Mouse (Mus musculus): ENCODE data around the gene Exoc3. TPM values are rescaled to one million over a fixed set of nuclear protein-coding genes. Genes with fewer than 3 reads are reported as not detected.
A peak's percentile ranks its signal among the peaks of the same experiment; 100 is the strongest.

The Exoc3 gene
- polyA plus RNA-seq, 1 experiment from 2014 or later: 41.8 TPM

DNA sequence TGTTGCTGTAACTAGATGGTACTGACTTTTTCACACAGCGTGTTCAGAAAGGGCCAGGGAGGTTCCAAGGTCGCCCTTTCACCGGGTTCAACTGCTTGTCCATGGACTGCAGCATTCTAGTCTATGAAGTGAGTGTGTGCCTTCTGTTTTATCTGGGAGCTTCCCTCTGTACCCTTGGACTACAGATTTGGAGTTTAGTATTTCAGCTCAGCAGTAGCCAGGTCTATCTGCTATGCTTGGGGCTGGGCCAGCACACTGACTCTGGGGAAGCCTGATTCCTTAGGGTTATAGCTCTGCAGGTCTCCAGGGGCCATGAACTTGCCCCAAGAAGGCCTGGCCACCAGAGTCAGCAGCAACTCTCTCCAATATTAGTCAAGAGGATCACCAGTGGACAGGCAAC is 85.9 kb downstream of the Exoc3 start:
- Histone ChIP-seq H3K36me3 (ENCODE audit: control insufficient read depth, insufficient read depth) (no peaks in the 10 kb centered on the region), H3K9ac (ENCODE audit: low read depth, low read length) (0 out of 2 replicates have a peak overlapping the region, but pooled peaks have one; percentile 7), H3K27ac (ENCODE audit: low read depth, low read length) (no peak overlapping the region; the same call in 1 of the 2 replicates), H3K4me1 (replicated peaks; ENCODE audit: control insufficient read depth, insufficient read depth, low read length) (peaks cover 3% of the 10 kb centered on the region; the same call in 1 of the 2 replicates), H3K4me2 (replicated peaks; ENCODE audit: low read depth) (peak overlapping the region; percentile 67), H3K27me3 (replicated peaks; ENCODE audit: control insufficient read depth, insufficient read depth, low read length) (peaks cover 8% of the 10 kb centered on the region), H3K9me3 (ENCODE audit: control insufficient read depth) (no peaks in the 10 kb centered on the region), H3K4me3 (ENCODE audit: low read depth, low read length) (peak overlapping the region; percentile 46)
- TF ChIP-seq CTCF (IDR thresholded peaks at IDR 0.05; ENCODE audit: low read depth): no peak
- no peak for ATAC-seq
- WGBS: 61% methylated on average over 3 of the region's 3 CpGs

DNA sequence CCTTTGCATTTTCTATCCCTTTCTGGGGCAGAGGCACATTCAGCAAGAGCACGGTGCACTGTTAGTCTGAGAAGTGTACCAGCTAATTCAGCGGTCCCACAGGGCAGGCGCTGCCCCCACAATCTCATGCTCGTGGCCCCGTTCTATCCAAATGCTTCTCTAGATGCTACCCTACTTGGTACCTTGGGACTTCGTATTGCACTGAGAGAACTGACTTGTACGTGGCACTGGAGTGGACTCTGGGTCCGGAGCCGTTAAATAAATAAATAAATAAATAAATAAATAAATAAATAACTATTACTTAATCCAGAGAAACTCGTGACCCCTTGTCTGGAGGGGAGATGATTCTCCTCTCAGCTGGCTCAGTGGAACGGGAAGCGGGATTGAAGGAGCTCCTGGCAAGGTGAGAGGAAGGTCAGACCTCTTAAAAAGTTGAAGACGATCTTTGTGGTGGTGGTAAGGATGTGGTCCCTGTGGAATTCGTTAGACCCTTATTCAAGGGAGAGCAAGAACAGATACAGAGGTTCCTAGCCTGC is 86.7 kb downstream of the Exoc3 start:
- H3K9ac ChIP-seq (ENCODE audit: low read depth, low read length): peak overlapping the region; percentile 35
- H3K4me3 ChIP-seq (ENCODE audit: low read depth, low read length): peak overlapping the region; percentile 46
- H3K4me2 ChIP-seq (replicated peaks; ENCODE audit: low read depth): peak overlapping the region; percentile 67
- no peak for ATAC-seq
- H3K27me3 ChIP-seq (replicated peaks; ENCODE audit: control insufficient read depth, insufficient read depth, low read length): peaks cover 8% of the 10 kb centered on the region
- peak overlapping the region; percentile 70; the same call in 1 of the 2 replicates for H3K27ac ChIP-seq (ENCODE audit: low read depth, low read length)
- no peak for TF ChIP-seq CTCF (IDR thresholded peaks at IDR 0.05; ENCODE audit: low read depth)
- H3K4me1 ChIP-seq (replicated peaks; ENCODE audit: control insufficient read depth, insufficient read depth, low read length): no peaks in the 10 kb centered on the region
- WGBS: 44% methylated on average over 14 of the region's 14 CpGs
- no peaks in the 10 kb centered on the region for H3K36me3 ChIP-seq (ENCODE audit: control insufficient read depth, insufficient read depth)
- H3K9me3 ChIP-seq (ENCODE audit: control insufficient read depth): no peaks in the 10 kb centered on the region

DNA sequence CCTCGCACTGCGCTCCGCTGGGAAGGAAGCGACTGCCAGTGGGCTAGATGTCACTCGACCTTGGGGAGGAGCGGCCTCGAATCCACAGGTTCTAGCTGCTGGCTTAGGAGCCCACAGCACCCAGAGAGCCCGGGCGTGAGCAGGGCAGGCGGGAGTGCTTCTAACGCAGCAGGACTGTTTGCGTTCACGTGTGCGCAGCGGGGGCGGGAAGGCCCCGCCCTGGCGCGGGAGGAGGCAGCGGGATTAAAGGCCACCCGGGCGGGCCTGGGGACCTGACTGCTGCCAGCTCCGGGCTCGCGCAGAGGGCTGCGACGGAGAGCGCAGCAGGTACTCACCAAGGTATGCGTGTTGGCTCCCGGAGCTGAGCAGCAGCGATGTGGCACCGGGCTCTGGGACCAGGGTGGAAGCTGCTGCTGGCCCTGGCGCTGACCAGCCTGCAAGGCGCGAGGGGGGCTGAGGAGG is 87.4 kb downstream of the Exoc3 start, which contains the start of gene Slc9a3:
Gene Slc9a3, plus strand, starts transcription at position 317 of the 462 bp plus-strand sequence.
- under 1% methylated on average over 35 of the region's 35 CpGs for WGBS
- peak; percentile 74 for ATAC-seq
- no peaks in the 10 kb centered on the region for H3K36me3 ChIP-seq (ENCODE audit: control insufficient read depth, insufficient read depth)
- peak within 1 kb of the TSS; percentile 67 for H3K4me2 ChIP-seq (replicated peaks; ENCODE audit: low read depth)
- no peaks in the 10 kb centered on the region for H3K9me3 ChIP-seq (ENCODE audit: control insufficient read depth)
- H3K9ac ChIP-seq (ENCODE audit: low read depth, low read length): peak within 1 kb of the TSS; percentile 35
- H3K27me3 ChIP-seq (replicated peaks; ENCODE audit: control insufficient read depth, insufficient read depth, low read length): peaks cover 8% of the 10 kb centered on the region
- H3K4me3 ChIP-seq (ENCODE audit: low read depth, low read length): peak within 1 kb of the TSS; percentile 46
- no peaks in the 10 kb centered on the region for H3K4me1 ChIP-seq (replicated peaks; ENCODE audit: control insufficient read depth, insufficient read depth, low read length)
- H3K27ac ChIP-seq (ENCODE audit: low read depth, low read length): peak within 1 kb of the TSS; percentile 70
- TF ChIP-seq CTCF (IDR thresholded peaks at IDR 0.05; ENCODE audit: low read depth): no peak

Other genes starting within 250 kb of the Exoc3 start
- not detected in 2 replicates for gene Zdhhc11, start 244.9 kb downstream of the Exoc3 start, polyA plus RNA-seq (2015; fragmentation: Nextera tagmentation; extraction: Ambion mirVana)
- 3.2 and 3.4 TPM in 2 replicates for gene Tppp, start 199.3 kb downstream of the Exoc3 start, polyA plus RNA-seq (2015; fragmentation: Nextera tagmentation; extraction: Ambion mirVana)
- 4.1 and 6.5 TPM in 2 replicates for gene Cep72, start 146.4 kb downstream of the Exoc3 start, polyA plus RNA-seq (2015; fragmentation: Nextera tagmentation; extraction: Ambion mirVana)
- 21.9 and 25.3 TPM in 2 replicates for gene Slc9a3, start 87.3 kb downstream of the Exoc3 start, polyA plus RNA-seq (2015; fragmentation: Nextera tagmentation; extraction: Ambion mirVana)
- 0.21 and 0.50 TPM in 2 replicates for gene Ahrr, start 83.6 kb upstream of the Exoc3 start, polyA plus RNA-seq (2015; fragmentation: Nextera tagmentation; extraction: Ambion mirVana)
- gene Pdcd6, start 108.8 kb upstream of the Exoc3 start, polyA plus RNA-seq (2015; fragmentation: Nextera tagmentation; extraction: Ambion mirVana): 312 and 334 TPM in 2 replicates
- gene Sdha, start 141.5 kb upstream of the Exoc3 start, polyA plus RNA-seq (2015; fragmentation: Nextera tagmentation; extraction: Ambion mirVana): 213 TPM in 2 replicates
- gene Ccdc127, start 141.6 kb upstream of the Exoc3 start, polyA plus RNA-seq (2015; fragmentation: Nextera tagmentation; extraction: Ambion mirVana): 22.0 and 23.0 TPM in 2 replicates
- not detected in 2 replicates for gene Lrrc14b, start 155.3 kb upstream of the Exoc3 start, polyA plus RNA-seq (2015; fragmentation: Nextera tagmentation; extraction: Ambion mirVana)
- gene Zfp72, start 182.1 kb upstream of the Exoc3 start, polyA plus RNA-seq (2015; fragmentation: Nextera tagmentation; extraction: Ambion mirVana): 1.2 TPM in 2 replicates
- 338 and 363 TPM in 2 replicates for gene Ftl1-ps1, start 191.0 kb upstream of the Exoc3 start, polyA plus RNA-seq (2015; fragmentation: Nextera tagmentation; extraction: Ambion mirVana)